Mouse (Mus musculus) cortical plate, adult 2 months (tissue): ENCODE measurements around the gene H2al1j.
"Not testable (repeated sequence)": the region's sequence is repeated elsewhere in the genome, so short reads cannot be mapped to it uniquely, and the experiment has no call there.

Experiments
- CTCF ChIP-seq: fragments of 200-500 bp; IDR thresholded peaks from 2 replicates; pipeline ENCODE4 v1.5.1; 2011; ENCODE audit warnings: mild to moderate bottlenecking, control low read depth, low read length; ENCODE audit not compliant: insufficient read depth; ENCODE audit errors: extremely low read depth
- POLR2A ChIP-seq: fragments of 200-500 bp; IDR thresholded peaks from 2 replicates; pipeline ENCODE4 v1.6.1; 2011; ENCODE audit warnings: mild to moderate bottlenecking, low read length, control low read depth; ENCODE audit not compliant: insufficient read depth; ENCODE audit errors: extremely low read depth

- TF ChIP-seq CTCF, POLR2A: not testable (repeated sequence)
Observed at GRCm38 (mm10) chrX:11314858-11315257, 12.8 kb upstream of the H2al1j start, which contains the start of gene H2al1f.
